Mouse (Mus musculus) spleen, adult 2 months (tissue): ENCODE measurements around the gene Gucy1a1. TPM values are rescaled to one million over a fixed set of nuclear protein-coding genes. Genes with fewer than 3 reads are reported as not detected.

Source experiments
- DNase-seq, 2 experiments: peaks; one replicate each; pipeline versions ENCODE4 v3.0.0 to v3.0.0-alpha.2; 2012 to 2021; ENCODE audit warnings: low spot score in 2 of 2, low read depth in 1 of 2
- H3K27ac ChIP-seq: fragments of 200-500 bp; 2 replicates; pipeline ENCODE4 v1.5.1; 2012; ENCODE audit warnings: low read length, inconsistent platforms; ENCODE audit not compliant: insufficient read depth
- H3K27me3 ChIP-seq: fragments of 200-500 bp; 2 replicates; pipeline ENCODE4 v1.6.1; 2012; ENCODE audit warnings: mild to moderate bottlenecking, moderate library complexity, low read length, inconsistent platforms; ENCODE audit not compliant: control insufficient read depth, insufficient read depth
- H3K36me3 ChIP-seq: fragments of 200-500 bp; 2 replicates; pipeline ENCODE4 v1.6.1; 2012; ENCODE audit warnings: mild to moderate bottlenecking, low read length, inconsistent platforms; ENCODE audit not compliant: control insufficient read depth, insufficient read depth
- H3K4me1 ChIP-seq: fragments of 200-500 bp; 2 replicates; pipeline ENCODE4 v1.6.1; 2011; ENCODE audit warnings: inconsistent platforms; ENCODE audit not compliant: control insufficient read depth, insufficient read depth, insufficient read length
- H3K4me3 ChIP-seq: fragments of 200-500 bp; 2 replicates; pipeline ENCODE4 v1.5.1; 2011; ENCODE audit warnings: mild to moderate bottlenecking, inconsistent platforms; ENCODE audit not compliant: insufficient read depth, insufficient read length; ENCODE audit errors: extremely low read depth
- CTCF ChIP-seq: fragments of 200-500 bp; IDR thresholded peaks from 2 replicates; pipeline ENCODE4 v1.5.1; 2011; ENCODE audit warnings: mild to moderate bottlenecking, inconsistent platforms; ENCODE audit not compliant: insufficient read depth, insufficient read length, insufficient replicate concordance; ENCODE audit errors: extremely low read depth
- POLR2A ChIP-seq: fragments of 200-500 bp; IDR thresholded peaks from 2 replicates; pipeline ENCODE4 v1.6.1; 2011; ENCODE audit warnings: low read depth, low read length, inconsistent platforms
- WGBS: fragments of 180-500 bp; shearing (Covaris S2); methylation state at CpG from one replicate; pipeline ENCODE4 v1.1.7; 2018; 5-methylcytosine and 5-hydroxymethylcytosine counted together
- polyA plus RNA-seq: library from polyadenylated mRNA; depleted of rRNA; stranded (reverse); fragments of >200 nt; gene quantifications from 2 replicates; pipeline ENCODE4 v1.2.3, GENCODE M21; 2012; rRNA removed

Gene Gucy1a1
- polyA plus RNA-seq, 1 experiment: 9.2 TPM

GRCm38 (mm10) chr3:82046087-82046486 lies 99.5 kb downstream of the Gucy1a1 start:
- H3K4me3 ChIP-seq: no peak overlapping the region
- TF ChIP-seq POLR2A: no peak
- TF ChIP-seq CTCF: no peak
- H3K27ac ChIP-seq: no peak overlapping the region
- WGBS: 88% methylated on average over 8 of the region's 8 CpGs
- H3K4me1 ChIP-seq: no peaks in the 10 kb centered on the region
- no peak for DNase-seq
- no peaks in the 10 kb centered on the region for H3K27me3 ChIP-seq
- no peaks in the 10 kb centered on the region for H3K36me3 ChIP-seq

GRCm38 (mm10) chr3:82044902-82045301 lies 100.7 kb downstream of the Gucy1a1 start:
- no peak overlapping the region for H3K4me3 ChIP-seq
- TF ChIP-seq CTCF: no peak
- TF ChIP-seq POLR2A: no peak
- H3K4me1 ChIP-seq: no peaks in the 10 kb centered on the region
- no peaks in the 10 kb centered on the region for H3K27me3 ChIP-seq
- no peak overlapping the region for H3K27ac ChIP-seq
- H3K36me3 ChIP-seq: no peaks in the 10 kb centered on the region
- WGBS: 91% methylated on average over 5 of the region's 5 CpGs
- no peak for DNase-seq

- Histone ChIP-seq H3K27ac (no peak overlapping the region), H3K36me3 (no peaks in the 10 kb centered on the region), H3K4me3 (no peak overlapping the region), H3K4me1 (no peaks in the 10 kb centered on the region), H3K27me3 (no peaks in the 10 kb centered on the region)
- 89% methylated on average over 6 of the region's 6 CpGs for WGBS
- no peak for DNase-seq
- no peak for TF ChIP-seq CTCF
- no peak for TF ChIP-seq POLR2A
Measured at GRCm38 (mm10) chr3:82043676-82044075, 101.9 kb downstream of the Gucy1a1 start.

Other genes with a start within 250 kb of the Gucy1a1 start
- 8.7 and 8.9 TPM in 2 replicates for gene Ctso, start 213.2 kb downstream of the Gucy1a1 start, polyA plus RNA-seq
- gene Tdo2, start 169.6 kb downstream of the Gucy1a1 start, polyA plus RNA-seq: not detected in 2 replicates
- not detected in 2 replicates for gene Asic5, start 163.5 kb downstream of the Gucy1a1 start, polyA plus RNA-seq
- 2.3 and 2.4 TPM in 2 replicates for gene Gucy1b1, start 71.1 kb downstream of the Gucy1a1 start, polyA plus RNA-seq
- gene Map9, start 212.3 kb upstream of the Gucy1a1 start, polyA plus RNA-seq: 0.06 and 0.08 TPM in 2 replicates